Mouse (Mus musculus) intestine, postnatal 0 days (tissue): Measurements from ENCODE around the gene Cish. TPM values are rescaled to one million over a fixed set of nuclear protein-coding genes. Genes with fewer than 3 reads are reported as not detected.

Experiments
- ATAC-seq: fragments of 200-750 bp; cut with Nextera tagmentation; 2 replicates; pipeline ENCODE4 v1.8.0; 2017; ENCODE audit warnings: mild to moderate bottlenecking, moderate TSS enrichment, moderate library complexity
- H3K27ac ChIP-seq: fragments of 300-500 bp; sonication (generic); 2 replicates; pipeline ENCODE4 v1.5.1; 2014; ENCODE audit warnings: mild to moderate bottlenecking, low read depth, low read length, moderate library complexity
- H3K27me3 ChIP-seq: fragments of 300-500 bp; sonication (generic); replicated peaks from 2 replicates; pipeline ENCODE4 v1.6.1; 2014; ENCODE audit warnings: low read length, mixed read lengths; ENCODE audit not compliant: control insufficient read depth, insufficient read depth
- H3K36me3 ChIP-seq: fragments of 300-500 bp; sonication (generic); 2 replicates; pipeline ENCODE4 v1.6.1; 2014; ENCODE audit warnings: mild to moderate bottlenecking, moderate library complexity; ENCODE audit not compliant: control insufficient read depth, insufficient read depth
- H3K4me1 ChIP-seq: fragments of 300-500 bp; sonication (generic); replicated peaks from 2 replicates; pipeline ENCODE4 v1.6.1; 2014; ENCODE audit warnings: antibody characterized with exemption, low read length, mixed read lengths; ENCODE audit not compliant: control insufficient read depth, insufficient read depth
- H3K4me2 ChIP-seq: fragments of 300-500 bp; sonication (generic); replicated peaks from 2 replicates; pipeline ENCODE4 v1.6.1; 2014; ENCODE audit warnings: low read depth, mild to moderate bottlenecking, moderate library complexity
- H3K4me3 ChIP-seq: fragments of 300-500 bp; sonication (generic); 2 replicates; pipeline ENCODE4 v1.5.1; 2014; ENCODE audit warnings: low read depth, low read length
- H3K9ac ChIP-seq: fragments of 300-500 bp; sonication (generic); 2 replicates; pipeline ENCODE4 v1.6.1; 2014; ENCODE audit warnings: mild to moderate bottlenecking, low read depth, low read length
- H3K9me3 ChIP-seq: fragments of 300-500 bp; sonication (generic); 2 replicates; pipeline ENCODE4 v1.6.1; 2016; ENCODE audit warnings: mixed run types; ENCODE audit not compliant: control insufficient read depth
- CTCF ChIP-seq: sonication (generic); IDR thresholded peaks from 2 replicates; pipeline ENCODE4 v1.5.1; 2016; ENCODE audit warnings: low read depth, mild to moderate bottlenecking, control low read depth, antibody characterized with exemption, moderate library complexity
- WGBS: fragments of 180-500 bp; shearing (Covaris S2); extraction: QIAGEN DNeasy Blood & Tissue Kit; methylation state at CpG from one replicate; pipeline ENCODE4 v1.1.7; 2014; 5-methylcytosine and 5-hydroxymethylcytosine counted together
- polyA plus RNA-seq: library from polyadenylated mRNA; unstranded; fragments of >200 nt; fragmentation: Nextera tagmentation; extraction: Ambion mirVana; gene quantifications from 2 replicates; pipeline ENCODE4 v1.2.1, GENCODE M21; 2015

Cish gene
- polyA plus RNA-seq, 1 experiment from 2014 or later, result 12.1 TPM

GRCm38 (mm10) chr9:107330791-107331190, 35.0 kb downstream of the Cish start:
- Histone ChIP-seq H3K9me3 (no peaks in the 10 kb centered on the region), H3K9ac (no peak overlapping the region), H3K27me3 (no peaks in the 10 kb centered on the region), H3K4me2 (no peak overlapping the region), H3K4me3 (no peak overlapping the region), H3K27ac (no peak overlapping the region), H3K36me3 (peaks cover 18% of the 10 kb centered on the region; the same call in 1 of the 2 replicates), H3K4me1 (no peaks in the 10 kb centered on the region)
- 78% methylated on average over 6 of the region's 6 CpGs for WGBS
- TF ChIP-seq CTCF, result no peak
- no peak for ATAC-seq

DNA sequence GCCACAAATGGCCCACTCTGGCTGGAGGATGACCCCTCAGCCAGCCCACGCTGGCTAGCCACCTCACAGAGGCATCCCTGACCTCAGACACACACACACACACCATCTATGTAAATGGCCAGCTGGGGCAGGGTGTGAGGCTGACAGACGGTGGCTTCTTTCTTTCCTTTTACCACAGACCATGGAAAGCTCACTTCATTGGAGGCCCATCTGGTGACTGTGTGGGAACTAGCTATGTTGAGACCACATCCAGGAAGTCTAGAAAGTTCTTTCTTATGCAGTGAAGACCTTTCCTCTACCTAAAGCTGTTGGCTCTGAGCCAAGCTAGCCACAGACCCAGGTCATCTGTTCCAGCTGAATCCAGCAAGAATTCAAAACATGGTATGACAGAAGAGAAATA, 37.9 kb downstream of the Cish start:
- H3K36me3 ChIP-seq, result peaks cover 18% of the 10 kb centered on the region; the same call in 1 of the 2 replicates
- H3K9ac ChIP-seq, result no peak overlapping the region
- no peak for ATAC-seq
- no peaks in the 10 kb centered on the region for H3K27me3 ChIP-seq
- H3K4me2 ChIP-seq, result no peak overlapping the region
- no peaks in the 10 kb centered on the region for H3K9me3 ChIP-seq
- H3K4me1 ChIP-seq, result no peaks in the 10 kb centered on the region; the same call in 1 of the 2 replicates
- no peak overlapping the region for H3K4me3 ChIP-seq
- TF ChIP-seq CTCF, result no peak
- WGBS, result 51% methylated on average over 2 of the region's 2 CpGs
- H3K27ac ChIP-seq, result no peak overlapping the region

- Histone ChIP-seq H3K9ac (no peak overlapping the region), H3K4me2 (no peak overlapping the region), H3K9me3 (no peaks in the 10 kb centered on the region), H3K4me3 (no peak overlapping the region), H3K27me3 (no peaks in the 10 kb centered on the region), H3K36me3 (peaks cover 18% of the 10 kb centered on the region; the same call in 1 of the 2 replicates), H3K4me1 (no peaks in the 10 kb centered on the region; the same call in 1 of the 2 replicates), H3K27ac (no peak overlapping the region)
- ATAC-seq, result no peak
- TF ChIP-seq CTCF, result no peak
- 86% methylated on average over 6 of the region's 6 CpGs for WGBS
Measured at GRCm38 (mm10) chr9:107334356-107334755, 38.5 kb downstream of the Cish start.

GRCm38 (mm10) chr9:107335046-107335445, 39.2 kb downstream of the Cish start:
- no peak overlapping the region for H3K27ac ChIP-seq
- no peaks in the 10 kb centered on the region for H3K27me3 ChIP-seq
- no peaks in the 10 kb centered on the region for H3K9me3 ChIP-seq
- 85% methylated on average over 5 of the region's 5 CpGs for WGBS
- H3K36me3 ChIP-seq, result peaks cover 18% of the 10 kb centered on the region; the same call in 1 of the 2 replicates
- no peak overlapping the region for H3K4me2 ChIP-seq
- H3K4me1 ChIP-seq, result peaks cover 1% of the 10 kb centered on the region; the same call in 1 of the 2 replicates
- no peak overlapping the region for H3K9ac ChIP-seq
- no peak overlapping the region for H3K4me3 ChIP-seq
- no peak for ATAC-seq
- TF ChIP-seq CTCF, result peak; percentile 42

DNA sequence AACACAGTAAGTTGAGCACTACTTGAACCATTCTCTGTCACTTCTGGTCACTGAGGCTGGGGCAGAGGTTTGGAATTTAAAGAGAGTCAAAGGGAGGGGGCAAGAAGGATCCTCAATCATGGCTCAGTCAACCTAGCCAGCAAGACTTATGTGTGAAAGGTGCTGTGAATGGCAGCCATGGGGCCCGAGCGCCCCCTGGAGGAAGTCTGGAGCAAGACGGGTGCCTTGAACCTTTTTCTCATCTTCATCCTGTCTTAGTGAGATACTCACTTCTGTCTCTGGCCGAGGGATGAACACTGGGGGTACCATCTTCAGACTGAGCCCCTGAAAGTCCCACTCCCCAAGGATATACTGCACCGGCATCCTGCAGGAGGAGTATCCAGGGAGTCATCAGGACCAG, 40.1 kb downstream of the Cish start:
- 8% methylated on average over 5 of the region's 5 CpGs for WGBS
- Histone ChIP-seq H3K9ac (no peak overlapping the region), H3K36me3 (peaks cover 18% of the 10 kb centered on the region; the same call in 1 of the 2 replicates), H3K27ac (no peak overlapping the region), H3K27me3 (no peaks in the 10 kb centered on the region; the same call in 1 of the 2 replicates), H3K4me2 (no peak overlapping the region), H3K9me3 (no peaks in the 10 kb centered on the region), H3K4me3 (no peak overlapping the region), H3K4me1 (peaks cover 3% of the 10 kb centered on the region; the same call in 1 of the 2 replicates)
- TF ChIP-seq CTCF, result peak; percentile 97
- no peak for ATAC-seq

DNA sequence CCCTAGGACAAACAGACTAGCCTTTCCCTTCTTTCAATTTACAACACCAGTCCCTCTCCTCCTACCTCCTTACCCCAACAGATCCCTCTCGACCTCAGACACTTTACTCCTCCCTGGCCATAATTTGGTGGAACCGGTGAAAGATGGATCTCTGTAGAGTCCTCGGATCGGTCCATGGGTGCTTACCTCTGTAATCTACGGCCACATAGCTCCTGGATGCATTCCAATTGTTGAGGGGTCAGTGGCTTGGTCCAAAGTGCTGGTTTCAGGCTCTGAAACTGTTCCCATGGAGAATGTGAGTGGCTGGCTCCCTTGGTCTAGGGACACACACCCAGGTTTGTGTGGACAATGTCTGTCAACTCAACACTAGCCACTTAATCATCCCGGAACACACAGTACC, 40.6 kb downstream of the Cish start:
- Histone ChIP-seq H3K4me3 (no peak overlapping the region), H3K9me3 (no peaks in the 10 kb centered on the region), H3K9ac (no peak overlapping the region), H3K4me1 (peaks cover 3% of the 10 kb centered on the region; the same call in 1 of the 2 replicates), H3K36me3 (peaks cover 18% of the 10 kb centered on the region; the same call in 1 of the 2 replicates), H3K27me3 (no peaks in the 10 kb centered on the region; the same call in 1 of the 2 replicates), H3K27ac (no peak overlapping the region), H3K4me2 (no peak overlapping the region)
- no peak for ATAC-seq
- WGBS, result 88% methylated on average over 6 of the region's 6 CpGs
- TF ChIP-seq CTCF, result no peak
